Mouse (Mus musculus) kidney, postnatal 4 days (tissue): ENCODE data around the gene Ccdc86.

Experiments used
- DNase-seq, 2 experiments: peaks; one replicate each; pipeline ENCODE4 v3.0.0; 2021; ENCODE audit warnings: mixed read lengths in 2 of 2

Ccdc86 gene

DNA sequence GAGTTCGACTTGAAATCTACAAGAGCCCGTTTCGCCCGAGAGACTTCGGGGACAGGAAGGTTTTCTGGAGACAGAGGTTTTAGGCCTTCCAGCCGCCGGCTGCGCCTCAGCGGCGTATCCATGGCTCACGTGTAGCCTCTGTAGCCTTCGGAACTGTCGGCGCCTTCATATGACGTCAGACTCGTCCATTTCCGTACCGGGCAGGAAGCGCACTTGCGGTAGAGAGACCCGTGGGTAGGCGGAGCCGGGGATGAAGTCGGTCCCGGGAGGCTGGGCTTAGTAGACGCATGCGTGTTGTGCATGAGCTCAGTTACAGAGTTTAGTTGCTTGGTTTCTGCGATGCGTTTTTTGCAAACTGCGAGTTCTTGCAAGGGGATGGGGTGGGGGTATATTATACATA, at the start of gene Ccdc86:
TSS of gene Ccdc86 (minus strand) at position 155 of the 400 bp plus-strand sequence.
- peak; percentile 98 to 99 for DNase-seq

- no peak for DNase-seq
Observed at GRCm38 (mm10) chr19:10993150-10993549, 44.1 kb upstream of the Ccdc86 start, which contains the start of gene Ms4a15. Gene Ms4a15, minus strand, starts transcription at chr19:10993250.

- no peak for DNase-seq
Observed at GRCm38 (mm10) chr19:10991911-10992310, 42.8 kb upstream of the Ccdc86 start.

DNA sequence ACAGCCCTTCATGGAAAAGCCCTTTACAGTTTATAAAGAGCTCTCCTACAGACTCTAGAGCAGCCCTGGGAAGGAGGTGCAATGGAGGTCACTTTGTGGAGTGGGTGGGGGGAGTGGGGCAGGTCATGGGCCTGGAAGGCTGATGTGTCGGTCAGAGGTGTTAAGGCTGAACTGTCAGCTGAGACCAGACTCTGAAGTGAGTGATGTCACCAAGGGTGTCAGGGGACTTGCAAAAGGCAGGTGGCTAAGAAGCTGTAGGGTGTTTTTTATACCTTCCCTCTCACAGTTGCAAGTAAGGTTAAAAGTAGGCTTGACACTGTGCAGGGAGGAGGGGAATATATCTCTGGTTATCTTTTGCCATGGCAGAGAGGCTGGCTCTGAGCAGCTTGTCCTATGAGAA, 41.7 kb upstream of the Ccdc86 start:
- DNase-seq = no peak

GRCm38 (mm10) chr19:10988563-10988962, 39.5 kb upstream of the Ccdc86 start:
- DNase-seq = no peak

DNA sequence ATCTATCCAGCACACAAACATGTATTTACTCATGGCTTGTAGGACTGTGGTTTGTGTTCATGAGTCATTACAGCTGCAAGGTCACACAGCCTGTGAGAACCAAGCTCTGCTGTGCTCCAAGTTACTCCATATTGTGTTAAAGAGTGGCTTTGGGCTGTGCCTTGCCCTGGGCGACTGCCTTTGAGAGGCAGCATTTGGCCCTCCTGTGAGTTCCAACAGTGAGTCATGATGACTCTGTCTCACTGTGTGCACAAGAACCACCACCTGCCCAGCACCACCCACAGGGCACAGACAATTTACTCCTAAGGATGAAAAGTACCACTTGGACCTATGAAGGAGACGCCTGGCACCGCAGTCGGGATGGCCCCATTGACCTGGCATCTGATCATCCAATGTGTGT, 36.8 kb upstream of the Ccdc86 start:
- no peak for DNase-seq

DNA sequence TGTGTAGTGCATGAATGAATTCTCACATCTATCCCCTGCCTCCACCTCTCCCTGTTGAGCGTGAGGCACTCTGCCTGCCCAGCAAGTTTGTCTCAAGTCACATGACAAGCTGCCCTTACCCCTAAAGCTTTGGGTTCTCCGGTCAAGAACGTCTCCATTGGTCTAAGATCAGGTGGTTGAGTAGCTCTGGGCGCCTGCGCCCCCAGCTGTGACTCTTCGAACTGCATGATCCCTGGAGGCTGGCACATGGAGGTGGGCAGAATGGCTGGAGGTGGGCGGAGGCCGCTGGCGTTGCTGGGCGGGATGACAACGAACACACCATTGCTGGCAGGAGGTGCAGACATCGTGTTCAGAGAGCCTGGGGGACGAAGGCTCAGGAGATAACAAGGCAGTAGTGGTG, 35.5 kb upstream of the Ccdc86 start:
- peak; percentile 17 to 35 for DNase-seq

- peak; percentile 76 to 77 for DNase-seq
Observed at GRCm38 (mm10) chr19:10983146-10983545, 34.1 kb upstream of the Ccdc86 start.

DNA sequence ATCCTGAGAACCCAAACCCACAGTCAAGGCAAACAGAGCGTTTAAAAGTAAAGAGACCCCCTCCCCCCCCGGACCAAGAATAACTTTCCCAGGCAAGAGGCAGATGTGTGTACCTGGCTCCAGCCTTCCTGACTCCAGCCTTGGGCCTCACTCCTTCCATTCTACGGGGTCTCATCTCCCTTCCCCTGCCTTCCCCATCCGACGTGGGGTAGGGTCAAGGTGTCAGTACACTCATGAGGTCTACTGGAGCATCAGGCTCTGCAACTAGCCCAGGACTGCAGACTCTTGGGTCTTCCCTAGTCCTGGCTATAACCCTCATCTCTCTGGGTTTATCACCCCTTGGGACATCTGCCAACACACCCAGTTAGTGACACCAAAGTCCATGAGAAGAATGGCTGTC, 31.1 kb upstream of the Ccdc86 start:
- DNase-seq = no peak

DNA sequence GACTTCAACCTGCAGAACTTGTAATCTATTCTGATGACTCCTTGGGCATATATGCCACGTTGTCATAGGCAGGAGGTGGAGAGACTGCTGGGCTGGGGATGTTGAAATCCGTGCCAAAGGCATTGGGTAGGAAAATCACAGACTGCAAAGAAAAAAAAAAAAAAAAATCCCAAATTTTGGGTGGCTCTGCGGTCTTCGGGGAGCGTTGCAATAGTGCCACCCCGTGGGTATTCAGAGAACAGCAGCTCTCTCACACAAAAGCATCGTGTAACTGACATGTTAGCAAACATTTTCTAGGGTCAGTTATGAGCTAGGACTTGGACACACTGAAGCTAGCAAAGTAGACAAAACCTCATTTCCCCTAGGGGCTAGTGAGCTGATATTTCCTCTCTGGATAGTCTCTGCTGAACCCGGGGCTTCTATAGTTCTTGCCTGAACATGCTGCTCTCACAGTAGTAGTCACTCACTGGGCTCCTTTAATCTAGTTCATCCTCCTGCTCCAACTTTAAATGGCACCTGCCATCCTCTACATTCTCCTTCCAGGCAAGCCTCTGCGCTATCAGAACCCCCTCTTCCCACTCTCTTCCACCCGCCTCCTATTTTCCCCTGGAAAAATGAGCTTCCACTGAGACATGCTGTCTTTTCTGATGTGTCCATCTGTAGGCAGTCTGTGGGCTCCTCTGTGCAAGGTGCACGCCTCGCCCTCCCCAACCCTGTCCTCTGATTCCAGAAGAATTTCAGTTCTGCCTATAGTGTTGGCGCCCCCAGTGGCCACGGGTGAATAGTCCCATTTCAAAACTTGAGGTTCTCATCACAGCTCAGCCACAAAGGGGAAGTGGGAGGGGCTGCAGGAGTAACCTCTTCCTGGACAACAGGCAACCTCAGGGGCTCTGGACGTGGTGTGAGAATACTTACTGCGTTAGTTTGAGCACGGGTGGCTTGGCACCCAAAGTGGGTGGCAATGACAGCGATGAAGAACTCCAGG, 30.4 kb upstream of the Ccdc86 start:
- peak; percentile 89 to 92 for DNase-seq

DNA sequence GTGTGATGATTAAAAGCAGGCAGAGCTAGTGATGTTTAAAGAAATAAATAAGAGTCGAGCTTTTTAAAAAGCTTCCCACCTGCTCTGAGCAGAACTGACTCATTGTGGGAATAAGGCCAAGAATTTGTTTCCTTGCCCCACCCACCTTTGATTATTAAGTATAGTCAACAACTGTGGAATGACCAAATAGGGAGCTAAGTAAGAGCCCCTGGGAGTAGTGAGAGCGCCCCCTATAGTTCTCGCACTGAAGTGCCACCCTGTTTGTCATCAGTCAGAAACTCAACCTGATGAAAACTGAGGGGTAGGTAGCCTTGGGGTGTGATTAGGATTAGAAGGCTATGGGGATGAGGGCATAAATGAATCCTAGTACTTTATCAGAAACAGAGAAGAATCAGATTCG, 27.3 kb upstream of the Ccdc86 start:
- DNase-seq = peak; percentile 31 to 34

GRCm38 (mm10) chr19:10975187-10975586, 26.1 kb upstream of the Ccdc86 start:
- no peak for DNase-seq

DNA sequence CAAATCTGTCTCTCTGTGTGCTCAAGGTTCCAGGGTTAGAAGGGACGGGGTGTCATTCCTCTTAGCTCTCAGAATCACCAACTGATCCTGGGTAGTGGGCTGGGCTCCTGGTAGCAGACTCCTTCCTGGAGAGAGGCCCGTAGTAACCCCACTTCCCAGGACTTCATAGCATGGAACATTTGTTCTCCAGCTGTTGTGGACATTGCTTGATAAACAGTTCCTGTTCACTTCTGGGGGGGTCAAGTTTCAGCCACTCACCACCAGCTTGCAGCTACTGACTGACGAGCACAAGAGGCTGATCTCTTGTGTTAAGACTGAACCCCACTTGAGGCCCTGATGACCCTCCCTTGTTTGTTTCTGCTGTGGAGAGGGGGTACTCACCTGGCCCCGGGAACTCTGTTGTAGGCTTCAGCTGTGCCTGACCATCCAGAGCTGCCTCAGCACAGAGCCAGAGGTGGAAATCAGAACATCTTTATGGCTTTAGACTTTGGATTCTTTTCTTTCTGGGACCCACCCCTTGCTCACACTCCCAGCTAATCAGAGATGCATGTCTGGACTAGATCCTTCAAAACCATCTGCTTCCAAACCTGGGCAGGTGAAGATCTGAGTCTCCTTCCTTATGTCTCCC, 25.3 kb upstream of the Ccdc86 start, which contains the start of gene Ms4a10:
TSS of gene Ms4a10 (minus strand) at position 433 of the 628 bp plus-strand sequence.
- peak; percentile 33 to 40 for DNase-seq

DNA sequence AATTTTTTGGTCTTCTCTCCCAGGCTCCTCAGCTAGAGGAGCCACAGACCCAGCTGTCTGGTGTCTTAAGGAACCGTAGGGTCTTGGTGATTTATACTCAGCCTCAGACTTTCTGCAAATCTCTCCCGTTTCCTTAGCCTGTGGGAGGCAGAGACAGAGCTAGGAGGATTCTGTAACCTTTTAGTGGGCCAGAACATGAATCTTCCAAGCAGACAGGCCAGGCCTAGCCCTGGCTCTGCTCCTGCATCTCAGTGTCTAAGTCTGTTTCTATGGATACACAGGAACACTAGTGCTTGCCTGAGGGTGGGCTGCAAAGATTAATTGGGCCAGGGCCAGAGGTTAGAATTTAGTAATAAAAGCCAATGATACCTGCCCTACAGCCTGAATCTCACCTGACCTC, 24.1 kb upstream of the Ccdc86 start:
- no peak for DNase-seq

DNA sequence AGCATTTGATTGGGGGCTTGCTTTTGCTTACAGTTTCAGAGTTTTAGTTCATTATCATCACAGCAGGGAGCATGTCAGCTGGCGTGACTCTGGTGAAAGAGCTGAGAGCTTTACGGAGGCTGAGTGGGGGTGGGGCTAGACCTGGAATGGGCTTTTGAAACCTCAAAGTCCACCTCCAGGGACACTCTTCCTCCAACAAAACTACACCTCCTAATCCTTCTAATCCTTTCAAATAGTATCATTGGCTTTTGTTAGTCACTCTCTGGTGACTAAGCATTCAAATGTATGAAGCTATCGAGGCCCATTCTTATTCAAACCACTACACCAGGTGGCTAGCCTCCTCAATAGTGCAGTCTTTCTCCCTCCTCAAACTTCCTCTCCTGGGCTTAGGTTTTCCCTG, 23.6 kb upstream of the Ccdc86 start:
- no peak for DNase-seq

DNA sequence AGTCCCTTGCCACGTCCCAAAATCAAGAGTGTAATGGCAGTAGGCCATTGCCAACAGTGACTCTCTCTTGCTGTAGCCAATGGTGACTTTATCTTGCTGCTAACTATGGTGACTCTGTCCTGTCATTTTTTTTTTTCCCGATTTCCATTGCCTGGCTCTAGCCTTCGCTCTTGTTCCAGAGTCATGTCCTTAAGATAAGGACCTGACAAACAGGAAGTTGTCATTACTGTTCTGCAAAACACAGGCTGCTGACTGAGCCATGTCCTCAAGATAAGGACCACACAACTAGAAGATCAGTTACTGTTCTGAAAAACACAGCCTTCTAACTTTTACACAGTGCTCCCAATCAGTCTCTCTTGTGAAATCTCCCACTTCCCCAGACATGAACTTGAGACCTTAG, 21.4 kb upstream of the Ccdc86 start:
- no peak for DNase-seq

- no peak for DNase-seq
Observed at GRCm38 (mm10) chr19:10968578-10968977, 19.5 kb upstream of the Ccdc86 start.

- DNase-seq = no peak
Observed at GRCm38 (mm10) chr19:10965721-10966120, 16.7 kb upstream of the Ccdc86 start.

GRCm38 (mm10) chr19:10959978-10960346, 10.9 kb upstream of the Ccdc86 start:
- DNase-seq = no peak

- peak; percentile 40 to 44 for DNase-seq
Observed at GRCm38 (mm10) chr19:10959085-10959977, 10.3 kb upstream of the Ccdc86 start.

GRCm38 (mm10) chr19:10952021-10952939, 3.2 kb upstream of the Ccdc86 start:
- DNase-seq = peak; percentile 76 to 80

GRCm38 (mm10) chr19:10949558-10949957, 492 bp upstream of the Ccdc86 start:
- DNase-seq = no peak
